Mouse (Mus musculus): ENCODE data around the gene Extl1. TPM values are rescaled to one million over a fixed set of nuclear protein-coding genes. Genes with fewer than 3 reads are reported as not detected.

Gene Extl1
- polyA plus RNA-seq, 1 experiment: 13.0 TPM

DNA sequence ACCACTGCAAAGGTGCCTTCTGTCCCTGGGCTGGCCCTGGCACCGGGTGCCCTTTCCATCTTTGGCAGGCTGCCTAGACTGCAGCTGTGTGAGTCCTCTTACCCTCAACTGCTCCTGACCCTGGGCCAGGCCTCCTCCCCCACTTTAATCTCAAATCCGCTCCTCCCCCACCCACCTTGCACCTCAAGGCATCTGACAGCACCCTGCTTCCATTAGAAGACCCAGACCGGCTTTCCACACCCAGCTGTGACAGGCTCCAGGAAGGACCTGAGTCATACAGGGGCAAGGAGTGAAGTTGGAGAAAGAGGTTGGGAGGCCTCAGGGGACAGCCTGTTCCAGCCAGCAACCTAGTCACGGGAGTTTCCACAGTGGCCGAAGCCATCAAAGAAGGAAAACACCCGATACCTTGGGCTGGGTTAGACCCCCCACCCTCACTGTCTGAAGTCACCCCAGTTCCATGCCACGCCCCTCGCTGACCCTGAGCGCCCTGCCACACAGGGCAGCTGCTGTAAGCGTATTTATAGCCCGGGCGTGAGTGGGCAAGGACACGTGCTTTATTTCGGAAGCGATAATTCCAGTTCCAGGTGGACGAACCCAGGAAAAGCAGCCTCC is 27.7 kb downstream of the Extl1 start:
- TF ChIP-seq POLR2A (IDR thresholded peaks at IDR 0.05; ENCODE audit: borderline replicate concordance, insufficient read depth, low read length): no peak
- Histone ChIP-seq H3K4me3 (replicated peaks; ENCODE audit: insufficient read depth, low read depth, low read length) (no peak overlapping the region), H3K27me3 (ENCODE audit: control insufficient read depth, insufficient read depth, low read length) (no peaks in the 10 kb centered on the region), H3K27ac (ENCODE audit: insufficient read depth, low read length) (no peak overlapping the region), H3K4me1 (ENCODE audit: control insufficient read depth, insufficient read depth, low read length) (peaks cover 7% of the 10 kb centered on the region; the same call in 1 of the 2 replicates)
- DNase-seq: no peak
- WGBS: 21% methylated on average over 16 of the region's 16 CpGs

DNA sequence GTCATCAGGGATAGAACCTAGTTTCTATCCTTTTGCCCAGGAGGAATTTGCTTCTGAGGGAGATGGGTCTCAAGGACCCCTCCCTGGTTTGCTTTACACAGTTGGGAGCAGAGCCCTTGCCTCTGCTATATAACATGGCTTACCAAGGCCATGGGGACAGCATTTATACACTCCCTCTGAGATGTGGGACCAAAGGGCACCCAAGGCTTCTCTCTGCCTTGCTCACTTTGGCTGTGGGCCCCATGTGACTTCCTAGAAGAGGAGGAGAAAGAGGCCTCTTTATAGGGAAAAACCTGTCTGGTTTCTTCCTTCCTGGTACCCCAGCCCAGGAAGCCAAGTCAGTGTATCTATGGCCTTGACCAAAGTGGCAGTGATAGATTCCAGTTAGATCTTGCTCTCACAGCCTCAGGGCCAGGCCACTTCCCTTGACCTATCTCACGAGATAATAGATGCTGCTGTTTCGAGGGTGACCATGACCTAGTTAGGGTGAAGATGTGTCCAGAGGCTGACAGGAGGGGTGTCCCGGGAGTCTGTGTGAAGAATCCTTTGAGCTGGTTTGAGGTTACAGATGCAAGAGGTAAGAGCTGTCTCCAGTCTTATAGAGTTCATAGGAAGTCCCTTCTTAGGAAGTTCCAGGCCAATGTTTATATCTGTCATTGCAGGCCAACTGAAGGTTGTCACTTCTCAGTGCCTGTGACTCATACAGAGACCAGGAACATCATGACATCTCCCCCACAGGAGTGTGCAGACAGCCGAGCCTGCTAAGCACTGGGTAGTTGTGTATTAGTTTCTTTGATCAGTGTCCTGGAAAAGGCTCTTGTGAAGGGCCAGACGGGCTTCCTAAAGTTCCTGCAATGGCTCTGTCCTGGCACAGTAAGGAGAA is 29.9 kb downstream of the Extl1 start:
- Histone ChIP-seq H3K4me3 (replicated peaks; ENCODE audit: insufficient read depth, low read depth, low read length) (no peak overlapping the region), H3K27me3 (ENCODE audit: control insufficient read depth, insufficient read depth, low read length) (no peaks in the 10 kb centered on the region), H3K4me1 (ENCODE audit: control insufficient read depth, insufficient read depth, low read length) (peaks cover 7% of the 10 kb centered on the region; the same call in 1 of the 2 replicates), H3K27ac (ENCODE audit: insufficient read depth, low read length) (no peak overlapping the region)
- 85% methylated on average over 5 of the region's 5 CpGs for WGBS
- DNase-seq: no peak
- TF ChIP-seq POLR2A (IDR thresholded peaks at IDR 0.05; ENCODE audit: borderline replicate concordance, insufficient read depth, low read length) (no peak), CTCF (IDR thresholded peaks at IDR 0.05; ENCODE audit: borderline replicate concordance, insufficient read depth, low read depth, low read length) (no peak)

DNA sequence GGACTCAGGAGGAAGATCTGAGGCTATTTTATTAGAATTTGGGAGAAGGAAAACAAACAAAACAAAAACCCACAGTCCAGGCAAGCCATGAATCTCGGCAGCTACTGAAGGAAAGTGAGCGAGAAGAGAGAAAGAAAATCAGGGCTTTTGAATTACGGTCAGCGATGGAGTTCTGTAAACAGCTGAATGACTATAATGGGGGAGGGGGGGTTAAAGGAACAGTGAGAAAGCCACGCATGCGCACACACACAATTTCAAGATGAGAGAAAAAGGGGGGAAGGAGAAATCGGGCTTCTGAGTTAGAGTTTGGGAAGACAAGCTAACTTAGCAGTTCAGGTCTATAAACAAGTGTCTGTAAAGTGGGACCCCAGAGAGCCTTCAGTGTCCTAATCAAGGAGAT is 30.7 kb downstream of the Extl1 start:
- TF ChIP-seq POLR2A (IDR thresholded peaks at IDR 0.05; ENCODE audit: borderline replicate concordance, insufficient read depth, low read length) (no peak), CTCF (IDR thresholded peaks at IDR 0.05; ENCODE audit: borderline replicate concordance, insufficient read depth, low read depth, low read length) (no peak)
- no peaks in the 10 kb centered on the region for H3K27me3 ChIP-seq (ENCODE audit: control insufficient read depth, insufficient read depth, low read length)
- peaks cover 7% of the 10 kb centered on the region; the same call in 1 of the 2 replicates for H3K4me1 ChIP-seq (ENCODE audit: control insufficient read depth, insufficient read depth, low read length)
- no peak overlapping the region for H3K27ac ChIP-seq (ENCODE audit: insufficient read depth, low read length)
- WGBS: 87% methylated on average over 7 of the region's 7 CpGs
- no peak overlapping the region for H3K4me3 ChIP-seq (replicated peaks; ENCODE audit: insufficient read depth, low read depth, low read length)
- DNase-seq: no peak

DNA sequence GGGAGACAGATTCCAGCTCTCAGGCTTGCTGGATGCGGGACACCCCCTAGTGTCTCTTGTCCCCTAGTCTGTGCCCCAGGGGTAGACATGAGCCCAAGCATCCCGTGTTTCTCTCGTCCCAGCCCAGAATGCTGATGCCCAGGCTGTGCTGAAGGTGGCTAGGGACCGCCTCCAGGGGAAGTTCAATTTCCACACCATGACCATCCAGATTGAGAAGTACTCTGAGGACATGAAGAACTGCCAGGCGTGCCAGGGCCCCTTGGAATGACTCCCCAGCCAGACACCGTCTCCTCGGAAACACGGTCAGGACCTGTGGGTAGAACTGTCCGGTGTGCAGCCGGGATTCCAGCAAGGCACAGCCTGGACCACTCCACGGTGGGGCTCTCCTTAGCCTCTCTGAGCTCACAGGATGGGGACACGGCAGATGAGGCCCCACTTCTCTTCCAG is 31.4 kb downstream of the Extl1 start:
- Histone ChIP-seq H3K27ac (ENCODE audit: insufficient read depth, low read length) (no peak overlapping the region), H3K4me1 (ENCODE audit: control insufficient read depth, insufficient read depth, low read length) (peaks cover 4% of the 10 kb centered on the region; the same call in 1 of the 2 replicates), H3K27me3 (ENCODE audit: control insufficient read depth, insufficient read depth, low read length) (no peaks in the 10 kb centered on the region), H3K4me3 (replicated peaks; ENCODE audit: insufficient read depth, low read depth, low read length) (no peak overlapping the region)
- TF ChIP-seq POLR2A (IDR thresholded peaks at IDR 0.05; ENCODE audit: borderline replicate concordance, insufficient read depth, low read length) (no peak), CTCF (IDR thresholded peaks at IDR 0.05; ENCODE audit: borderline replicate concordance, insufficient read depth, low read depth, low read length) (no peak)
- 36% methylated on average over 12 of the region's 12 CpGs for WGBS
- DNase-seq: no peak

DNA sequence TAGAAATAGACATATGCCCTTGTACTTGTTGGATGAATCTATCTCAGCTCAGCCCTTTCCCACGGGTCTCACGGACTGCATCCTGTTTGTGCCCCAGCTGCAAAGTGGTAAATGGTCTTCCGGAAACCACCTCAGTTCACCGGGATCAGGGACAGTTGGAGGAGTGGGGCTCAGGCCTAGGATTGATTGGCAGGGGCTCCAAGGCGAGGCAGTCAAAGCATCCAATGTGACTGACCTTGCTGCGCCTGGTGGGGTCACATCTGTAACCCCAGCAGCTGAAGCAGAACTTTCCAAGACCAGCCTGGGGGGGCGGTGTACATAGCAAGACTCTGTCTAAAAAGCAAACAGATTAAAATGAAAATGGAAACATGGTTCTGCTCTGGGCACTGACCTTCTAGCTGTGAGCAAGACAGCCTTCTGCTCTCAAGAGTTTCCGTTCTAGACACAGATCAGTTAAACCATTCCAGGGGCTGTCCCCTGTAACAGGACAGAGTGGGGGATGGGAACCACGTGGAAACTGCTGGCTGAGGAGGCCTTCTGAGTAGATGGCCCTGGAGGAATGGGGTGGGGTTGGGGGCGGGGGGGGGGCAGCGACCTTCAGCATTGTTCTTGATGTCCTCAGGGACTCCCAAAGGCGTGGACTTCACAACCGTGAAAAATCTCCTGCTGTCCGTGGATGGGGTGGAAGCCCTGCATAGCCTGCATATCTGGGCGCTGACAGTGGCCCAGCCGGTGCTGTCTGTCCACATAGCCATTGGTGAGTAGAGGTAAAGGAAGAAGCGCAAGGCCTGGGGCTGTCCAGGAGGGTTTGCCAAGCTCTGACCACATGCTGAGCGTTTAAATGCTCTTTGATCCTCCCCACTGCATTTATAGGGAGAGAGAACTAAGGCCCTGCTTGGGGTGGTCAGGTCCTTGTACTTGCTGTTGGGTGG is 32.1 kb downstream of the Extl1 start:
- no peaks in the 10 kb centered on the region for H3K4me1 ChIP-seq (ENCODE audit: control insufficient read depth, insufficient read depth, low read length)
- no peaks in the 10 kb centered on the region for H3K27me3 ChIP-seq (ENCODE audit: control insufficient read depth, insufficient read depth, low read length)
- WGBS: 52% methylated on average over 18 of the region's 18 CpGs
- no peak overlapping the region for H3K4me3 ChIP-seq (replicated peaks; ENCODE audit: insufficient read depth, low read depth, low read length)
- H3K27ac ChIP-seq (ENCODE audit: insufficient read depth, low read length): no peak overlapping the region
- DNase-seq: no peak
- TF ChIP-seq POLR2A (IDR thresholded peaks at IDR 0.05; ENCODE audit: borderline replicate concordance, insufficient read depth, low read length): no peak
- no peak for TF ChIP-seq CTCF (IDR thresholded peaks at IDR 0.05; ENCODE audit: borderline replicate concordance, insufficient read depth, low read depth, low read length)

DNA sequence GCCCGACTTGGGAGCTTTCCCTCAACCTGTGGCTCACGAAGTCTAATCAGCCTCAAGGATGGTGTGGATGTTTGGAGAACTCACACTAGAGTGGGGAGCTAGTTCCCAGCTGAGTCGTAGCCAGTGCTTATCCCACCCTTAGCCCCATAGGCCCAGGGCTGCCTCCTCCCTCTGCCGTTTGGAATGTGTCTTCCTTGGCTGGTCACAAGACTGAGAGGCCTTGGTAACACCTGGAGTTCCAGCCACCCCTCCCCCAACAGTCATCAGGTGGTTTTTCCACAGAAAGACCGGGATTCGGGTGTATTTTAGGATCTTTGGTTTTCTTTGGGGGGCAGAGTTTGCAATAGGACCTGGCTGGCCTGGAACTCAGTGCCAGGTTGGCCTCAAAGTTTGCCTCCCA is 33.0 kb downstream of the Extl1 start:
- H3K27ac ChIP-seq (ENCODE audit: insufficient read depth, low read length): no peak overlapping the region
- TF ChIP-seq CTCF (IDR thresholded peaks at IDR 0.05; ENCODE audit: borderline replicate concordance, insufficient read depth, low read depth, low read length) (no peak), POLR2A (IDR thresholded peaks at IDR 0.05; ENCODE audit: borderline replicate concordance, insufficient read depth, low read length) (no peak)
- WGBS: 83% methylated on average over 6 of the region's 6 CpGs
- H3K4me3 ChIP-seq (replicated peaks; ENCODE audit: insufficient read depth, low read depth, low read length): no peak overlapping the region
- no peaks in the 10 kb centered on the region for H3K27me3 ChIP-seq (ENCODE audit: control insufficient read depth, insufficient read depth, low read length)
- H3K4me1 ChIP-seq (ENCODE audit: control insufficient read depth, insufficient read depth, low read length): no peaks in the 10 kb centered on the region
- no peak for DNase-seq

DNA sequence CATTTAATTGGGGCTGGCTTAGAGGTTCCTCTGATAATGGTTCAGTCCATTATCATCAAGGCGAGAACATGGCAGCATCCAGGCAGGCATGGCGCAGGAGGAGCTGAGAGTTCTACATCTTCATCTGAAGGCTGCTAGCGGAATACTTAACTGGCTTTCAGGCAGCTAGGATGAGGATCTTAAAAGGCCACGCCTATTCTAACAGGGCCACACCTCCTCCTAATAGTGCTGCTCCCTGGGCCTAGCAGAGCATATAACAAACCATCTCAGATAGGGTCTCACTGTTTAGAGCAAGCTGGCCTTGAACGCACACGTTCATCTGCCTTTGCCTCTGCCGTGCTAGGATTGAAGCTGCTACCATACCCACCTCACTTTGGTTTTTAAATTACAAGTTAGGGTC is 33.8 kb downstream of the Extl1 start:
- Histone ChIP-seq H3K4me1 (ENCODE audit: control insufficient read depth, insufficient read depth, low read length) (no peaks in the 10 kb centered on the region), H3K27ac (ENCODE audit: insufficient read depth, low read length) (no peak overlapping the region), H3K4me3 (replicated peaks; ENCODE audit: insufficient read depth, low read depth, low read length) (no peak overlapping the region), H3K27me3 (ENCODE audit: control insufficient read depth, insufficient read depth, low read length) (no peaks in the 10 kb centered on the region)
- WGBS: 89% methylated on average over 7 of the region's 7 CpGs
- no peak for DNase-seq
- no peak for TF ChIP-seq POLR2A (IDR thresholded peaks at IDR 0.05; ENCODE audit: borderline replicate concordance, insufficient read depth, low read length)
- TF ChIP-seq CTCF (IDR thresholded peaks at IDR 0.05; ENCODE audit: borderline replicate concordance, insufficient read depth, low read depth, low read length): no peak
